Mouse (Mus musculus) limb, embryonic 15.5 days (tissue): ENCODE results near the gene Abca13. TPM values are rescaled to one million over a fixed set of nuclear protein-coding genes. Genes with fewer than 3 reads are reported as not detected.

ENCODE experiments used
- ATAC-seq: fragments of 200-750 bp; cut with Nextera tagmentation; 2 replicates; pipeline ENCODE4 v1.8.0; 2017; ENCODE audit warnings: low read depth, moderate TSS enrichment; ENCODE audit not compliant: insufficient number of reproducible peaks, low FRiP score, low TSS enrichment
- H3K27ac ChIP-seq: fragments of 300-500 bp; sonication (generic); 2 replicates; pipeline ENCODE4 v1.5.1; 2015; ENCODE audit warnings: moderate library complexity, mild to moderate bottlenecking, inconsistent platforms
- H3K27me3 ChIP-seq: fragments of 300-500 bp; sonication (generic); 2 replicates; pipeline ENCODE4 v1.6.1; 2015; ENCODE audit warnings: inconsistent platforms
- H3K36me3 ChIP-seq: fragments of 300-500 bp; sonication (generic); 2 replicates; pipeline ENCODE4 v1.6.1; 2015; ENCODE audit warnings: inconsistent platforms
- H3K4me1 ChIP-seq: fragments of 300-500 bp; sonication (generic); 2 replicates; pipeline ENCODE4 v1.6.1; 2015; ENCODE audit warnings: inconsistent platforms
- H3K4me2 ChIP-seq: fragments of 300-500 bp; sonication (generic); 2 replicates; pipeline ENCODE4 v1.6.1; 2015; ENCODE audit warnings: mild to moderate bottlenecking, inconsistent platforms
- H3K4me3 ChIP-seq: fragments of 300-500 bp; sonication (generic); 2 replicates; pipeline ENCODE4 v1.5.1; 2015; ENCODE audit warnings: mild to moderate bottlenecking, inconsistent platforms
- H3K9ac ChIP-seq: fragments of 300-500 bp; sonication (generic); 2 replicates; pipeline ENCODE4 v1.6.1; 2015; ENCODE audit warnings: inconsistent platforms
- H3K9me3 ChIP-seq: fragments of 300-500 bp; sonication (generic); 2 replicates; pipeline ENCODE4 v1.6.1; 2016; ENCODE audit warnings: inconsistent platforms
- WGBS: fragments of 180-500 bp; shearing (Covaris S2); methylation state at CpG from one replicate; pipeline ENCODE4 v1.1.7; 2015; 5-methylcytosine and 5-hydroxymethylcytosine counted together
- polyA plus RNA-seq: library from polyadenylated mRNA; unstranded; fragments of >200 nt; fragmentation: Nextera tagmentation; extraction: Ambion mirVana; gene quantifications from 2 replicates; pipeline ENCODE4 v1.2.1, GENCODE M21; 2015

Abca13 gene
- polyA plus RNA-seq, 1 experiment from 2014 or later = 0.03 TPM

DNA sequence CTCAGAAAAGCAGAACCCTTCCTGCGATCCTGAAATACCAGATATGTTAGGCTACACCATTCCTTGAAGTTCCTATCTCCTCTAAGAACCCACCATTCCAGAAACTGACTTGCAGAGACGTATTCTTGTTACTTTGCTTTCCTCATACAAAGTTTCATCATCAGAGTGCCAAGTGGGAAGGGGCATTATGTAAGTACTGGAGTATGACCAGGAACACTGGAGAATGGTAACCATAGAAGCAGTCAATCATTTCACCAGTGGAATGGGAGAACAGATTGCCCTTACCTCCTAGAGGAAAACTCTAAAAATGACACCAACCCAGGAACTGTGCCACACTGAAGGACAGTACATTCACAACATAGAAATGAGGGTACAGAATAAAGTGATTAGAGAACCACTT, 368.3 kb downstream of the Abca13 start:
- no peaks in the 10 kb centered on the region for H3K27me3 ChIP-seq
- H3K9ac ChIP-seq = no peak overlapping the region
- H3K4me1 ChIP-seq = no peaks in the 10 kb centered on the region
- H3K4me2 ChIP-seq = no peak overlapping the region
- H3K9me3 ChIP-seq = no peaks in the 10 kb centered on the region
- ATAC-seq = no peak
- no peaks in the 10 kb centered on the region for H3K36me3 ChIP-seq
- H3K27ac ChIP-seq = no peak overlapping the region
- 81% methylated on average over 2 of the region's 2 CpGs for WGBS
- H3K4me3 ChIP-seq = no peak overlapping the region

DNA sequence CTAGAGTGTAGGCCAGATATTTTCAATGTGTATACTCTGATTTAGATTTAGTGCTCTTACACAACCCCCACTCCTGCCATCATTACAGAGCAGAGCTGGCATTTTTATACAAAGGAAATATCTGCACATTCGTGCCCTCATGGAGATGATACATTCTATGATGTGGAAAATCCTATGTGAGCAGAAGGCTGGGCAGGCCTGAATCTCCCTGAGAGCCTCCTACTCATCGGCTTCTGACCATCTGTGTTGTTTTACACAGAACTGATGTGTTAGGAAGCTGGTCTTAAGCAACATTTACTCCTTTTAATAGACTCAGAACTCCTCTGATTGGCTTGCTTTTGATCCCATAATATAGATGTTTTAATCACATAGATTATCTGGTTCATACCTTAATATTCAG, 376.6 kb downstream of the Abca13 start:
- no peaks in the 10 kb centered on the region for H3K9me3 ChIP-seq
- H3K4me3 ChIP-seq = no peak overlapping the region
- no peak overlapping the region for H3K27ac ChIP-seq
- 82% methylated on average over 2 of the region's 2 CpGs for WGBS
- H3K4me1 ChIP-seq = no peaks in the 10 kb centered on the region
- ATAC-seq = no peak
- no peaks in the 10 kb centered on the region for H3K36me3 ChIP-seq
- no peak overlapping the region for H3K4me2 ChIP-seq
- no peaks in the 10 kb centered on the region for H3K27me3 ChIP-seq
- no peak overlapping the region for H3K9ac ChIP-seq

DNA sequence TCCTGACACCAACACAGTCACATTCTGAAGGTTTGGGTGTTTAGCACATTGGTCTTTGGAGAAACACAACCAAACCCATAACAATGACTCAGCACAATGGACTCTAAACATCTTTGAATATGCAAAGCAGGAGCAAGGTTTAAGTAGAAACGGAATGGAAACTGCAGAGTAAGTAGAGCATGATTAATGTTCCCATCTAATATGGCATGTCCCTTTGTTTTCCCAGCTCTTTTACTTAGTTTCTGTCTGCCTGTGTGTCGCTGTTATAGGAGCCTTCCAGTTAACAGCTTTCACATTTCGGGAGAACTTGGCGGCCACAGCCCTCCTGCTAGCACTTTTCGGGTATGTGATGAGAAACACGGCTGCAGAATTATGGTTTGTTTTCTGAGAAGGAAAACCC, 378.6 kb downstream of the Abca13 start:
- Histone ChIP-seq H3K36me3 (no peaks in the 10 kb centered on the region), H3K27me3 (no peaks in the 10 kb centered on the region), H3K4me2 (no peak overlapping the region), H3K4me1 (no peaks in the 10 kb centered on the region), H3K9me3 (no peaks in the 10 kb centered on the region), H3K27ac (no peak overlapping the region), H3K4me3 (no peak overlapping the region), H3K9ac (no peak overlapping the region)
- ATAC-seq = no peak
- WGBS = 67% methylated on average over 6 of the region's 6 CpGs

DNA sequence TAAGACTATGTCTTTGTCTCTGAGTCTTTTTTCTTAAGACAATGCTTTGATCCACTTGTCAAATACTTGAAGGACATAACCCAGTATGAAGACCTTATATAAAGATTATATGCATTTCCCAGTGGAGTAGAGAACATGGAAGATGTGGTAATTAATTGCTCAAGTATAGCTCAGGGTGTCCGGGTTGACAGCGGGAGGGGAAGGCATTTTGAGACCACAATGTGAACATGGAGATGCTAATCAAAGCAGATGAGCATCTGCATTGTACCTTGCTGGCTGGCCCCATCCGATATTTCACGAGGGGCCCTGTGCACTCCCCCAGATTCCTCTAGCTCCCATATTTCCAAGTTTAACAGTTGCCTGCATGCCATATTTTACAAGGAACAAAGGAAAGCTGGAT, 383.2 kb downstream of the Abca13 start:
- 78% methylated on average over 4 of the region's 4 CpGs for WGBS
- no peak overlapping the region for H3K4me3 ChIP-seq
- H3K27ac ChIP-seq = no peak overlapping the region

DNA sequence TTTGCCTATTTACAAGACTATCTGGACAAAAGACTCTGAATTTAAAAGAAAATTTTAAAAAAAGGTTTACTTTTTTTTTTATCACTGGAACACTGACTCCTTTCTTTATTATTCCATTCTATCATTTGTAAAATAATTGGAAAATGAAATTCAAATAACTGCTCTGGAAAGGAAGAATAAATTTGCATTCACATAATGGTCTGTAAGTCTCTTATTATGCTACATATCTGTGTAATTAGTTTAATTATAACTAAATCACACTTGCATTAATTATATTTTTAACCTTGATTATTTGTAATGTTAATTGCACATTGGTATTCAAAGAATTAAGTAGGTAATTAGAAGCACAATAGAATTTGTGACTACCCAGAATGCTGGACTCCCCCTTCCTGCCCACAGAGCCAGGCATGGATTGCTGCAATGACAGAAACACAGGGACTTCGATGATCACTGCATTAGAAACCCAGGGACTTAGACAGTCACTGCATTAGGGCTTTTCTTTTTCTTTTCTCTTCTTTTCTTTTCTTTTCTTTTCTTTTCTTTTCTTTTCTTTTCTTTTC, 400.1 kb downstream of the Abca13 start:
- no peak for ATAC-seq
- no peak overlapping the region for H3K9ac ChIP-seq
- H3K4me2 ChIP-seq = no peak overlapping the region
- H3K9me3 ChIP-seq = no peaks in the 10 kb centered on the region
- no peaks in the 10 kb centered on the region for H3K27me3 ChIP-seq
- WGBS = 76% methylated on average over 1 of the region's 1 CpGs
- no peak overlapping the region for H3K27ac ChIP-seq
- no peak overlapping the region for H3K4me3 ChIP-seq
- no peaks in the 10 kb centered on the region for H3K4me1 ChIP-seq
- no peaks in the 10 kb centered on the region for H3K36me3 ChIP-seq

More for the DNA sequence above, 383.2 kb downstream of the Abca13 start:
- no peaks in the 10 kb centered on the region for H3K27me3 ChIP-seq
- no peak overlapping the region for H3K4me2 ChIP-seq
- no peaks in the 10 kb centered on the region for H3K9me3 ChIP-seq
- no peak overlapping the region for H3K9ac ChIP-seq
- H3K36me3 ChIP-seq = no peaks in the 10 kb centered on the region
- no peaks in the 10 kb centered on the region for H3K4me1 ChIP-seq
- no peak for ATAC-seq

DNA sequence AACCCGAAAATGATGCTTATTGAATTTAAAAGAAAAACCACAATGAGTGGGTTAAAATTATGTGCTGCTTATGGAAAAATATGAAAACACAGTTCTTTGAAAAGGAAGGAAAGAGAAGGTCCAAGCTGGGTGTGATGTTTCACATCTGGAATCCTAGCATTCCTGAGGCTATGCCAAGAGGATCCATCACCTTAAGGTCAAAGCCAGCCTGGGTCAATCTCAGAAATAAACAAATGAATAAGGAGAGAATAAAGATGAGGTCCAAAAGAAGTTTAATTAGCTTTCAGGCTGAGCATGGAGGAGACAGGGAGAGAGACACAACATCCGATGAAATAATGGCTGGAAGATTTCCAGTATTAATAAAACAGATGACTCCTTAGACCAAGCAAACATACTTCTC, 405.6 kb downstream of the Abca13 start:
- 58% methylated on average over 2 of the region's 2 CpGs for WGBS
- ATAC-seq = no peak
- Histone ChIP-seq H3K27ac (no peak overlapping the region), H3K4me1 (no peaks in the 10 kb centered on the region), H3K9me3 (no peaks in the 10 kb centered on the region), H3K36me3 (no peaks in the 10 kb centered on the region), H3K9ac (no peak overlapping the region), H3K27me3 (no peaks in the 10 kb centered on the region), H3K4me2 (no peak overlapping the region), H3K4me3 (no peak overlapping the region)

DNA sequence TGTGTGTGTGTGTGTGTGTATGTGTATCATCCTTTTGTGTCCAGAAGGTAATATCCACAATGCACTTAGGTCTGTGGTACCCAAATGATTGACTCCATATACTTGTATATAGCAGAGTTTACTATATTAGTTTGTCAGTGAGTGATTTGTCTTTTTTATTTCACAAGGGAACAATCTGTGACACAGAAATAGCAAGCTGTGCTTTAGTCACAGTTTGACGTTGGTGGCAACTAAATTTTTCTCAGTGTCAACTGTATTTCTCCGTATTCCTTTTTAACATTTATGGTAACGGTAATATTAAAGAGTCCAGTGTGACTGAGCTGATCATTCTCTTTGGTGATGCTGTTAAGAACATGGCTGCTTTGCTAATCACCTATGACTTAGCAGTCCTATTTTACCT, 409.4 kb downstream of the Abca13 start:
- H3K27ac ChIP-seq = no peak overlapping the region
- no peaks in the 10 kb centered on the region for H3K36me3 ChIP-seq
- no peak overlapping the region for H3K4me3 ChIP-seq
- no peaks in the 10 kb centered on the region for H3K9me3 ChIP-seq
- no peaks in the 10 kb centered on the region for H3K27me3 ChIP-seq
- H3K9ac ChIP-seq = no peak overlapping the region
- H3K4me2 ChIP-seq = no peak overlapping the region
- WGBS = 89% methylated on average over 3 of the region's 3 CpGs
- H3K4me1 ChIP-seq = no peaks in the 10 kb centered on the region
- ATAC-seq = no peak

DNA sequence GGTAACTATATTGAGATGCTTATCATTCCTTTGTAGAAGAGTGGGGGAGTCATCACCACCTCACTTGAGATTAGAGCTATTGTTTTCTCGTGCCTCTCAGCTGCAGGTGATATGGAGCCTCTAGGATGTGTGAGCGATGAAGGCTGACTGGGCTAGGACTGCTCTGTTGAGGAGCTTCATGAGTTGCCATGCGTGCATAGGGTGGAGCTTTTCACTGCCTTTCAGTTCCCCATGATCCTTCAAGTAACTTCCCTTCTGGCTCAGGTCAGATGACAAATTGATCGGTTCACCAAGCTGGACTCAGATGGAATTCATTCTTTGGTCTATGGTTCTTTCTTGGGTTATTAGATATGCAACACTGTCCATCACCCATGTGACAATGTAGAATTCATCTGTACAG, 410.4 kb downstream of the Abca13 start:
- no peak for ATAC-seq
- Histone ChIP-seq H3K4me3 (no peak overlapping the region), H3K36me3 (no peaks in the 10 kb centered on the region), H3K9ac (no peak overlapping the region), H3K27me3 (no peaks in the 10 kb centered on the region), H3K27ac (no peak overlapping the region), H3K9me3 (no peaks in the 10 kb centered on the region), H3K4me2 (no peak overlapping the region), H3K4me1 (no peaks in the 10 kb centered on the region)
- 76% methylated on average over 4 of the region's 4 CpGs for WGBS

DNA sequence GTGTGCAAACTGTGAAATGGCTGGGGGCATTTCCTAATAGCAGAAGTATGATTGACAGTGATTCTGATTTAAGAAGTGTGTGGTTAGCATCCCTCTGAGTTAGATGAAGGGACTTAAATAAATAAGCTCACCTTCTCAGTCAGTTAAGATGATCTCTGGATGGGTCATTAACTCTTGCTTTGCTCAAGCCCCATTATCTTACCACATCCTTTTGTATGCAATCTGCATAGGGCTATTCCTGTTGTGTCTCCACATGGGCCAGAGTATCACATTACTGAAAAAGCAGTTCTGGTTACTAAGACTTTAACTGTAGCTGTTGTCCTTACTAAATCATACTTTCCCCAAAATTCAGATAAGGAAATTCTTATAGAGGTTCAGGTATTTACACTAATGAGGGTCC, 416.5 kb downstream of the Abca13 start:
- no peaks in the 10 kb centered on the region for H3K4me1 ChIP-seq
- H3K27me3 ChIP-seq = no peaks in the 10 kb centered on the region
- no peaks in the 10 kb centered on the region for H3K36me3 ChIP-seq
- no peak for ATAC-seq
- no peak overlapping the region for H3K4me3 ChIP-seq
- H3K4me2 ChIP-seq = no peak overlapping the region
- H3K9me3 ChIP-seq = no peaks in the 10 kb centered on the region
- H3K27ac ChIP-seq = no peak overlapping the region
- no peak overlapping the region for H3K9ac ChIP-seq

DNA sequence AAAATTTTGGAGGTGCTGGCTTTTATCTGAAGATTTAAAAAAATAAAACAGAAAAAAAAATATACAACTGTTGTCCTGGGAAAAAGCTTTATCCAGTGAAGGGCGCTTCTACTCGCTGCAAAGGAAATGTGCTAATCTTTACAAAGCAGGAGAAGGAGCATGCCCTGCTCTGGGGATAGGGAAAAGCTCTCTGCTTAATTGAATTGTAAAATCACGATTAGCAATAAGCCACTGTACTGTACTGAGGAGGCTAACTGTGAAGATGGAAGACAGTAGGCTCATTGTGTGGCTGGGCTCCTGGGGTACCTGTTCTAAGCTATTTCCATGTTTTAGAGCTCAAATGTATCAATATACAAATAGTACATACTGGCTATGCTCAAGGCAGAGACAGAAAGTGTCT, 417.3 kb downstream of the Abca13 start:
- Histone ChIP-seq H3K4me1 (no peaks in the 10 kb centered on the region), H3K9ac (no peak overlapping the region), H3K4me2 (no peak overlapping the region), H3K4me3 (no peak overlapping the region), H3K27me3 (no peaks in the 10 kb centered on the region), H3K36me3 (no peaks in the 10 kb centered on the region), H3K27ac (no peak overlapping the region), H3K9me3 (no peaks in the 10 kb centered on the region)
- ATAC-seq = no peak
- 60% methylated on average over 3 of the region's 3 CpGs for WGBS

DNA sequence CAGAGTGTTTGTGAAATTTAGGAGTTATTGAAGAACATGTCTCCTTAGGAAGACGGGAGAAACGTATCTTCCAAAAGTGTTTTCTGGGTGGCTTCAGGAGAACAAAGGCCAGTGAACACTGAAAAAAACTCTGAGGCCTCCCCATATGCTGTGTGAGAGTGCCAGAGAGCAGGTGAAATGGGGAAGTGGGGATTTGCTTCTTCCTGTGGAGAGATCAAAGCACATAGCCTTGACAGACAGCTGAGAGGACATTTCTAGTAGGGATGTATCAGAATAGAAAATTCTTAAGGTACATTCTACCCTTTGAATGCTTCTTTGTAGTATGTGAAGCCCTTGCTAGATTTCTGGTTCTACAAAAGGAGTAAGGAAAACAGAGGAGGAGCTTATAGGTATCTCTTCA, 424.4 kb downstream of the Abca13 start:
- Histone ChIP-seq H3K4me2 (no peak overlapping the region), H3K4me1 (no peaks in the 10 kb centered on the region), H3K9ac (no peak overlapping the region), H3K27me3 (no peaks in the 10 kb centered on the region), H3K4me3 (no peak overlapping the region), H3K36me3 (no peaks in the 10 kb centered on the region), H3K9me3 (no peaks in the 10 kb centered on the region), H3K27ac (no peak overlapping the region)
- 76% methylated on average over 2 of the region's 2 CpGs for WGBS
- no peak for ATAC-seq

DNA sequence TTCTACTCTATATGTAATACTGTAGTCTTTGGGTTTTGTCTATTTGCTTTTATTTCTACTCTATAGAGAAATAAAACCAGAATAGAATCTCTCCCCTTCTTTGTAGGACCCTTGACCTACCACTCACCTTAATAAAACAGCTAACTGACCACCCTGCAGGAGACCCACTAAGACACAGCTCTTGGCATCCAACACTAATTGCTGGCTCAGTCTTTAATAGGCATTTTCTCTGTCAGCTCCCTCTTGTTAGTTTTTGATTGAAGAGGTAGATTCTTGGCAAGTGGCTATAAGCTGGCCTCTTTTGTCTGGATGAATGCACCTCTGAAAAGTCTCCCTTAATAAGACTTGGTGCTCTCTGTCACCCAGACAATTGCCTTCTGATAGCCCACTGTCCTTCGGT, 424.9 kb downstream of the Abca13 start:
- H3K9ac ChIP-seq = no peak overlapping the region
- no peaks in the 10 kb centered on the region for H3K4me1 ChIP-seq
- no peaks in the 10 kb centered on the region for H3K9me3 ChIP-seq
- no peak for ATAC-seq
- WGBS = 90% methylated on average over 1 of the region's 1 CpGs
- H3K4me3 ChIP-seq = no peak overlapping the region
- H3K27ac ChIP-seq = no peak overlapping the region
- H3K36me3 ChIP-seq = no peaks in the 10 kb centered on the region
- H3K4me2 ChIP-seq = no peak overlapping the region
- no peaks in the 10 kb centered on the region for H3K27me3 ChIP-seq

DNA sequence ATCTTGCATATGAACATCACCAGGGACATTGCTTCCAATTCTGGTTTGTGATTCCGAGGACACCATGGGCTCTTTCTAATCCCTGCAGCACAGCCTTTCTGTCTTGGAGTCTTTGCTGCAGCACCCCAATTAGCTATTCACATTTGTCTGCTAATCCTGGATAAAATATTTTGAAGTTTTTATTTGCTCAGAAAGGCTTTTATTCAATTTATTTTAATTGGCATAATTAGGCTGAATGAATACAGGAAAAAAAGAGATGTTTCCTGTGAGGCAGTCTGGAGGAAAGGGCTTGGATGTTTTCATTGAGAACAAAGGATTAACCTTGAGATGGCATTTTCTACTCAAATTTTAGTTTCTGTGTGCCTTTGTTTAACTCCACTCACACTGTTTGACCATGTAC, 428.2 kb downstream of the Abca13 start:
- Histone ChIP-seq H3K4me2 (no peak overlapping the region), H3K9ac (no peak overlapping the region), H3K4me3 (no peak overlapping the region), H3K4me1 (no peaks in the 10 kb centered on the region), H3K27ac (no peak overlapping the region), H3K36me3 (no peaks in the 10 kb centered on the region), H3K27me3 (no peaks in the 10 kb centered on the region), H3K9me3 (no peaks in the 10 kb centered on the region)
- ATAC-seq = no peak
- 58% methylated on average over 1 of the region's 1 CpGs for WGBS
